Mouse (Mus musculus) liver, postnatal 0 days (tissue): ENCODE data around the gene Morn4. TPM values are rescaled to one million over a fixed set of nuclear protein-coding genes. Genes with fewer than 3 reads are reported as not detected.

Experiments
- ATAC-seq: fragments of 200-750 bp; cut with Nextera tagmentation; 2 replicates; pipeline ENCODE4 v1.8.0; 2017; ENCODE audit warnings: mild to moderate bottlenecking, moderate library complexity
- DNase-seq: peaks from one replicate; pipeline ENCODE4 v3.0.0-alpha.2; 2016
- H3K27ac ChIP-seq: fragments of 300-500 bp; sonication (generic); 2 replicates; pipeline ENCODE4 v1.5.1; 2014; ENCODE audit warnings: antibody characterized with exemption, moderate library complexity, mild to moderate bottlenecking, low read depth
- H3K27me3 ChIP-seq: fragments of 300-500 bp; sonication (generic); 2 replicates; pipeline ENCODE4 v1.6.1; 2014; ENCODE audit warnings: low read length, control low read depth, mixed read lengths; ENCODE audit not compliant: insufficient read depth
- H3K36me3 ChIP-seq: fragments of 300-500 bp; sonication (generic); replicated peaks from 2 replicates; pipeline ENCODE4 v1.6.1; 2014; ENCODE audit warnings: mild to moderate bottlenecking, control low read depth, low read length, moderate library complexity, mixed read lengths; ENCODE audit not compliant: insufficient read depth
- H3K4me1 ChIP-seq: fragments of 300-500 bp; sonication (generic); 2 replicates; pipeline ENCODE4 v1.6.1; 2014; ENCODE audit warnings: antibody characterized with exemption, mild to moderate bottlenecking, control low read depth; ENCODE audit not compliant: insufficient read depth
- H3K4me2 ChIP-seq: fragments of 300-500 bp; sonication (generic); 2 replicates; pipeline ENCODE4 v1.6.1; 2014; ENCODE audit warnings: low read depth, mild to moderate bottlenecking, low read length, moderate library complexity, mixed read lengths
- H3K4me3 ChIP-seq: fragments of 300-500 bp; sonication (generic); 2 replicates; pipeline ENCODE4 v1.5.1; 2014; ENCODE audit warnings: low read depth, low read length
- H3K9ac ChIP-seq: fragments of 300-500 bp; sonication (generic); replicated peaks from 2 replicates; pipeline ENCODE4 v1.6.1; 2014; ENCODE audit warnings: mild to moderate bottlenecking, moderate library complexity
- H3K9me3 ChIP-seq: fragments of 300-500 bp; sonication (generic); 2 replicates; pipeline ENCODE4 v1.6.1; 2016; ENCODE audit warnings: mild to moderate bottlenecking, control low read depth, low read length, mixed read lengths
- CTCF ChIP-seq: sonication (generic); IDR thresholded peaks from 2 replicates; pipeline ENCODE4 v1.5.1; 2016; ENCODE audit warnings: antibody characterized with exemption, low read depth
- EP300 ChIP-seq: IDR thresholded peaks from 2 replicates; pipeline ENCODE4 v1.6.1; 2016; ENCODE audit warnings: antibody characterized with exemption, low read depth, mild to moderate bottlenecking
- WGBS: fragments of 180-500 bp; shearing (Covaris S2); extraction: QIAGEN DNeasy Blood & Tissue Kit; methylation state at CpG from one replicate; pipeline ENCODE4 v1.1.7; 2014; ENCODE audit not compliant: insufficient replicate concordance; 5-methylcytosine and 5-hydroxymethylcytosine counted together
- polyA plus RNA-seq: library from polyadenylated mRNA; unstranded; fragments of >200 nt; fragmentation: Nextera tagmentation; extraction: Ambion mirVana; gene quantifications from 2 replicates; pipeline ENCODE4 v1.2.1, GENCODE M21; 2015

The Morn4 gene
- polyA plus RNA-seq, 1 experiment from 2014 or later, result 0.54 TPM

DNA sequence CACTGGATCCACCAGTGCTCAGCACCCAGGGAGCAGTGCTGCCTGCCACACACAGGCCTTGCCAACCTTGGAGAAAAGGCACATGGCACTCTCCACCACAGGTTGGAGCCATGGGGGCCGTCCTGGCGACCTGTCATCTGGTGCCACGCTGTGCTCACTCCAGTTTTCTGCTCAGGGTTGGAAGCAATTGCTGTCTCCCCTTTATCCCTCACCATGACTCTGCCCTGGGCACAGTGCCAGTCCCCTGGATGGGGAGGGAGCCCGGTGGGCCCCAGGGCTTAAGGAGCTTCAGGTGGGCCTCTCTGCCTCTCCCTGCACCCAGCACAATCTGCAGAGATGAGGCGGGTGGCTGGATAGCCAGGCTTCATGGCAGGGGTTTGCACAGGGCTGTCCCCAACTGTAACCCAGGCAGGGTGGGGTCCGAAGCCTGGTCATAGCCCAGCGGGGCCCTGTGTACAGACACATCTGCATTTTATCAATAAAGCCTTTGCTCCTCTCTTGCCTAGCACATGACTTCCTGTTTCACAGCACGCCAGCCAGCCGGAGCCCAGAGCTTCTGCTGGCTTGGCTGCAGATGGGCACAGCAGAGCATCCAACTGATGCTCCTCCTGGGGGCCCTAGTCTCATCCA, 51.9 kb downstream of the Morn4 start:
- Histone ChIP-seq H3K27me3 (no peaks in the 10 kb centered on the region), H3K9me3 (no peaks in the 10 kb centered on the region), H3K27ac (no peak overlapping the region), H3K4me1 (no peaks in the 10 kb centered on the region; the same call in 1 of the 2 replicates), H3K9ac (no peak overlapping the region), H3K4me2 (no peak overlapping the region), H3K4me3 (no peak overlapping the region), H3K36me3 (peaks cover 11% of the 10 kb centered on the region; the same call in 1 of the 2 replicates)
- DNase-seq (no peak), ATAC-seq (no peak)
- no peak for TF ChIP-seq EP300
- TF ChIP-seq CTCF, result no peak
- WGBS, result 51% methylated on average over 9 of the region's 9 CpGs

DNA sequence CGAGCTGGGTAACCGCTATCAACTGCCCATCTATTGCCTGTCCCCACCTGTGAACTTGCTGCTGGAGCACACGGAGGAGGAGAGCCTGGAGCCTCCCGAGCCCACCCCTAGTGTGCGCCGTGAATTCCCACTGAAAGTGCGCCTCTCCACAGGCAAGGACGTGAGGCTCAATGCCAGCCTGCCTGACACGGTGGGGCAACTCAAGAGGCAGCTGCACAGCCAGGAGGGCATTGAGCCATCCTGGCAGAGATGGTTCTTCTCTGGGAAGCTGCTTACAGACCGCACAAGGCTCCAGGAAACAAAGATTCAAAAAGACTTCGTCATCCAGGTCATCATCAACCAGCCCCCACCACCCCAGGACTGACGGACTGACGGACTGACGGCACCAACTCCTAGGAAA, 52.5 kb downstream of the Morn4 start:
- no peak overlapping the region for H3K9ac ChIP-seq
- no peaks in the 10 kb centered on the region for H3K9me3 ChIP-seq
- ATAC-seq (no peak), DNase-seq (no peak)
- 77% methylated on average over 14 of the region's 14 CpGs for WGBS
- peaks cover 11% of the 10 kb centered on the region; the same call in 1 of the 2 replicates for H3K36me3 ChIP-seq
- TF ChIP-seq EP300 (no peak), CTCF (no peak)
- no peak overlapping the region for H3K4me3 ChIP-seq
- H3K27me3 ChIP-seq, result no peaks in the 10 kb centered on the region
- H3K4me2 ChIP-seq, result no peak overlapping the region
- H3K27ac ChIP-seq, result no peak overlapping the region
- no peaks in the 10 kb centered on the region; the same call in 1 of the 2 replicates for H3K4me1 ChIP-seq

DNA sequence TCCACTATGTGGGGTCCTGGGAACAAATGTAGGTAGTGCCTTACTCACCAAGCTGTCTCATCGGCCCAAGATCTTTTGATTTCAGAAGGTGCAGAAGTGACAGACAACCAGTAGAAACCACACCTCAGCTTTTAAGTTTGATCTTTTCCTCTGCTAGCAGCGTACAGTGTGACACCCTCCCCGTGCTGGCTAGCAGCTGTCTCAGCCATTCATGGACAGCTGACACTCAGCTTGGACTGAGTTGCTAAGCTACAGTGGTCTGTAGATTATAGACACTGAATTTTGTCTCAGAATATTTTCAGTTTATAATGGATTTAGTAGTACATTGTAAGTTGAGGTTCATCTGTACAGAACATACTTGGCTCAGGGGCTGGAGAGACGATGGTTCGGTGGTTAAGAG, 55.0 kb downstream of the Morn4 start:
- H3K27ac ChIP-seq, result no peak overlapping the region
- H3K36me3 ChIP-seq, result peaks cover 11% of the 10 kb centered on the region; the same call in 1 of the 2 replicates

DNA sequence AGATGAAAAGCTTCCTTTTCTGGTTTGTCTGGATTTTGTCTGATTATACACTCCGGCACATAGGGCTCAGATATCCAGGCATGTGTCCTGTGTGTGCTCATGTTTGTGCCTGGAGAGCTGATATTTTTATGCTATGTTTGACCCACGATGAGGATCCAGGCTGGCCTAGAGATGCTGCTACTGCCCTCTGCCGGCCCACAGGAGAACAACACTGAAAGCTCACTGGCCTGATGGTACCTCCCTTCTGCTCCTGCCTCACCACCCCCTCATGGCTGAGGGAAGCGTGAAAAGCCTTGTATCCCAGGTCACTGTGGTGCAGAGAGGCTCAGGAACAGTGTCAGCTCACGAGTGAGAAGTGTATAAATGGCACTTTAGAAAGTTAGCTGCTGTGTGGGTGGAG, 60.0 kb downstream of the Morn4 start:
- ATAC-seq (peak; percentile 66), DNase-seq (peak; percentile 83)
- no peaks in the 10 kb centered on the region for H3K4me1 ChIP-seq
- H3K27ac ChIP-seq, result no peak overlapping the region
- no peaks in the 10 kb centered on the region for H3K9me3 ChIP-seq
- no peak overlapping the region for H3K4me2 ChIP-seq
- H3K9ac ChIP-seq, result no peak overlapping the region
- 4% methylated on average over 5 of the region's 5 CpGs for WGBS
- H3K36me3 ChIP-seq, result no peaks in the 10 kb centered on the region
- H3K27me3 ChIP-seq, result no peaks in the 10 kb centered on the region
- TF ChIP-seq CTCF (peak; percentile 97), EP300 (no peak)
- no peak overlapping the region for H3K4me3 ChIP-seq

More for the DNA sequence above, 55.0 kb downstream of the Morn4 start:
- Histone ChIP-seq H3K9ac (no peak overlapping the region), H3K9me3 (no peaks in the 10 kb centered on the region), H3K4me3 (no peak overlapping the region), H3K4me2 (no peak overlapping the region), H3K4me1 (no peaks in the 10 kb centered on the region; the same call in 1 of the 2 replicates), H3K27me3 (no peaks in the 10 kb centered on the region)
- ATAC-seq (no peak), DNase-seq (no peak)
- 78% methylated on average over 5 of the region's 5 CpGs for WGBS
- TF ChIP-seq CTCF (no peak), EP300 (no peak)

Other genes starting within 250 kb of the Morn4 start
- 3.3 and 3.7 TPM in 2 replicates for gene Frat2, start 238.2 kb downstream of the Morn4 start, polyA plus RNA-seq
- 4.1 and 4.3 TPM in 2 replicates for gene Rrp12, start 190.2 kb downstream of the Morn4 start, polyA plus RNA-seq
- 153 and 183 TPM in 2 replicates for gene Pgam1, start 174.4 kb downstream of the Morn4 start, polyA plus RNA-seq
- 31.3 and 34.5 TPM in 2 replicates for gene Exosc1, start 152.9 kb downstream of the Morn4 start, polyA plus RNA-seq
- gene Zdhhc16, start 152.9 kb downstream of the Morn4 start, polyA plus RNA-seq, result 22.6 and 24.9 TPM in 2 replicates
- 7.3 and 9.2 TPM in 2 replicates for gene Mms19, start 105.2 kb downstream of the Morn4 start, polyA plus RNA-seq
- gene Ubtd1, start 104.6 kb downstream of the Morn4 start, polyA plus RNA-seq, result 6.9 and 9.0 TPM in 2 replicates
- gene Ankrd2, start 50.4 kb downstream of the Morn4 start, polyA plus RNA-seq, result 0.22 and 1.1 TPM in 2 replicates
- 183 and 190 TPM in 2 replicates for gene Hoga1, start 40.7 kb downstream of the Morn4 start, polyA plus RNA-seq
- 0.18 and 0.40 TPM in 2 replicates for gene 4933411K16Rik, start 34.1 kb downstream of the Morn4 start, polyA plus RNA-seq
- gene Pi4k2a, start 4.1 kb upstream of the Morn4 start, polyA plus RNA-seq, result 16.1 and 18.3 TPM in 2 replicates
- gene Avpi1, start 42.7 kb upstream of the Morn4 start, polyA plus RNA-seq, result 50.0 and 58.5 TPM in 2 replicates
- 4.7 and 6.6 TPM in 2 replicates for gene Marveld1, start 61.0 kb upstream of the Morn4 start, polyA plus RNA-seq
- 8.0 and 8.5 TPM in 2 replicates for gene Zfyve27, start 77.6 kb upstream of the Morn4 start, polyA plus RNA-seq
- not detected in 2 replicates for gene Sfrp5, start 115.9 kb upstream of the Morn4 start, polyA plus RNA-seq
- not detected in 2 replicates for gene Golga7b, start 161.2 kb upstream of the Morn4 start, polyA plus RNA-seq